In genomic region chr19:55702716-55703115, GRCm38 (mm10) we compare ENCODE assay signal across 14 mouse cellular contexts.
"Had no signal": no experiment of that assay in that cellular context is flagged by ENCODE, and none has a peak within 500 bp of the region (broad histone marks: within the 10 kb centered on the region; RNA-seq: fewer than 3 reads in every experiment).

No protein-coding gene starts in this region.

- H3K27ac ChIP-seq: hindbrain, postnatal 0 days; kidney, postnatal 0 days; layer of hippocampus, adult 2 months; left cerebral cortex, adult 2 months; limb, embryonic 10.5 days; liver, embryonic 12.5 days; lung, embryonic 15.5 days; macrophage; midbrain, embryonic 12.5 days; stomach, postnatal 0 days had no signal

- H3K36me3 ChIP-seq: limb, embryonic 10.5 days; liver, embryonic 12.5 days; lung, embryonic 15.5 days; midbrain, embryonic 12.5 days had no signal

- H3K9me3 ChIP-seq: limb, embryonic 10.5 days; liver, embryonic 12.5 days; lung, embryonic 15.5 days; megakaryocyte, embryonic 14.5 days; midbrain, embryonic 12.5 days had no signal

- H3K4me3 ChIP-seq: layer of hippocampus, adult 2 months; left cerebral cortex, adult 2 months; limb, embryonic 10.5 days; liver, embryonic 12.5 days; lung, embryonic 15.5 days; megakaryocyte, embryonic 14.5 days; midbrain, embryonic 12.5 days had no signal

- DNase-seq: lung, postnatal 14 days; right cerebral cortex, postnatal 14 days; thymus, postnatal 4 days had no signal

- ATAC-seq: hindbrain, postnatal 0 days; liver, embryonic 12.5 days had no signal

- H3K9ac ChIP-seq: liver, embryonic 12.5 days; lung, embryonic 15.5 days; midbrain, embryonic 12.5 days had no signal

- H3K4me2 ChIP-seq: liver, embryonic 12.5 days; lung, embryonic 15.5 days; midbrain, embryonic 12.5 days had no signal
